Mouse (Mus musculus) embryonic fibroblast, embryonic 13.5 days (primary cell): ENCODE measurements around the gene Cacnb4.

Source experiments
- CTCF ChIP-seq: IDR thresholded peaks from 2 replicates; pipeline ENCODE4 v1.5.1; 2011; ENCODE audit warnings: mild to moderate bottlenecking, control low read depth, low read length, moderate library complexity, borderline replicate concordance; ENCODE audit not compliant: insufficient read depth
- POLR2A ChIP-seq: IDR thresholded peaks from 2 replicates; pipeline ENCODE4 v1.6.1; 2011; ENCODE audit warnings: low read depth, mild to moderate bottlenecking, control low read depth, low read length, moderate library complexity

GRCm38 (mm10) chr2:52670733-52671132 lies 5.9 kb downstream of the Cacnb4 start:
- no peak for TF ChIP-seq CTCF
- TF ChIP-seq POLR2A = no peak
